Mouse (Mus musculus) stomach, postnatal 0 days (tissue): ENCODE measurements at regions not wholly inside any gene's neighbourhood (a gene's known extent, or its start where the extent isn't known, plus 50 kb on each side); places are given as distances from the start of the nearest gene placed in this dataset.

Experiments
- ATAC-seq: fragments of 200-750 bp; cut with Nextera tagmentation; 2 replicates; pipeline ENCODE4 v1.8.0; 2017; ENCODE audit not compliant: low FRiP score, low TSS enrichment
- DNase-seq: peaks from one replicate; pipeline ENCODE4 v3.0.0-alpha.2; 2016; ENCODE audit warnings: low spot score
- H3K27ac ChIP-seq: fragments of 300-500 bp; sonication (generic); replicated peaks from 2 replicates; pipeline ENCODE4 v1.5.1; 2014; ENCODE audit warnings: mild to moderate bottlenecking, control low read depth
- H3K27me3 ChIP-seq: fragments of 300-500 bp; sonication (generic); 2 replicates; pipeline ENCODE4 v1.6.1; 2014; ENCODE audit warnings: low read length; ENCODE audit not compliant: control insufficient read depth, insufficient read depth
- H3K36me3 ChIP-seq: fragments of 300-500 bp; sonication (generic); 2 replicates; pipeline ENCODE4 v1.6.1; 2014; ENCODE audit warnings: low read length, mixed read lengths; ENCODE audit not compliant: control insufficient read depth, insufficient read depth
- H3K4me1 ChIP-seq: fragments of 300-500 bp; sonication (generic); replicated peaks from 2 replicates; pipeline ENCODE4 v1.6.1; 2014; ENCODE audit warnings: antibody characterized with exemption; ENCODE audit not compliant: control insufficient read depth, insufficient read depth
- H3K4me2 ChIP-seq: fragments of 300-500 bp; sonication (generic); replicated peaks from 2 replicates; pipeline ENCODE4 v1.6.1; 2014; ENCODE audit warnings: low read depth, mild to moderate bottlenecking, control low read depth, moderate library complexity
- H3K4me3 ChIP-seq: fragments of 300-500 bp; sonication (generic); 2 replicates; pipeline ENCODE4 v1.5.1; 2014; ENCODE audit warnings: low read depth, low read length, control low read depth
- H3K9ac ChIP-seq: fragments of 300-500 bp; sonication (generic); 2 replicates; pipeline ENCODE4 v1.6.1; 2014; ENCODE audit warnings: mild to moderate bottlenecking, low read length, control low read depth, mixed read lengths
- H3K9me3 ChIP-seq: fragments of 300-500 bp; sonication (generic); 2 replicates; pipeline ENCODE4 v1.6.1; 2016; ENCODE audit warnings: low read length; ENCODE audit not compliant: control insufficient read depth
- CTCF ChIP-seq: IDR thresholded peaks from 2 replicates; pipeline ENCODE4 v1.5.1; 2016; ENCODE audit warnings: antibody characterized with exemption, low read depth, mild to moderate bottlenecking, moderate library complexity
- EP300 ChIP-seq: optimal IDR thresholded peaks from 2 replicates; pipeline ENCODE3; 2016; ENCODE audit warnings: antibody characterized with exemption
- WGBS: fragments of 180-500 bp; shearing (Covaris S2); extraction: QIAGEN DNeasy Blood & Tissue Kit; methylation state at CpG from one replicate; pipeline ENCODE4 v1.1.7; 2014; 5-methylcytosine and 5-hydroxymethylcytosine counted together

- H3K4me2 ChIP-seq: no peak overlapping the region
- H3K9me3 ChIP-seq: no peaks in the 10 kb centered on the region
- ATAC-seq: no peak
Observed at GRCm38 (mm10) chr15:16990848-16991247, 262.3 kb downstream of the Cdh9 start.

DNA sequence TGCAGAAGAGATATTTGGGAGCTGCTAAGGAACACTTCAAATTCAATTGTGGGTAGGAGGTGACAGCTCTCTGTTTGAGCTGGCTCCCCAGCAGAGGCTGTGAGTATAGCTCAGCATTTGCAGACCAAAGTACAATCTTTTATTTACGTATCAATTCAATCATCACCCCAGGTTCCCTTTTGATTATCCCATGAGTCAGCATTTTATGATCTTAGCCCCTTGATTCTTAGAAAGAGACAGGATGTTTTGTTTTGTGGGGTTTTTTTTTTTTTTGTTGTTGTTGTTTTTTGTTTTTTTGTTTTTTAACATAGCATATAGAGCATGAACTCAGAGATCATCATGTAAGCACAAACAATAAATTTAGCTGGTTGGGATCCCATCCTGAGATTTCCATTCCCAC lies 267.1 kb downstream of the Cdh9 start:
- no peak overlapping the region for H3K9ac ChIP-seq
- H3K27ac ChIP-seq: no peak overlapping the region
- no peaks in the 10 kb centered on the region for H3K27me3 ChIP-seq
- no peaks in the 10 kb centered on the region for H3K36me3 ChIP-seq
- ATAC-seq (no peak), DNase-seq (no peak)
- WGBS: 60% methylated on average over 1 of the region's 1 CpGs
- no peaks in the 10 kb centered on the region for H3K4me1 ChIP-seq
- no peak overlapping the region for H3K4me2 ChIP-seq
- TF ChIP-seq CTCF (no peak), EP300 (no peak)
- no peak overlapping the region for H3K4me3 ChIP-seq
- H3K9me3 ChIP-seq: no peaks in the 10 kb centered on the region

More at GRCm38 (mm10) chr15:16990848-16991247, 262.3 kb downstream of the Cdh9 start:
- Histone ChIP-seq H3K4me3 (no peak overlapping the region), H3K4me1 (no peaks in the 10 kb centered on the region), H3K27me3 (no peaks in the 10 kb centered on the region), H3K27ac (no peak overlapping the region), H3K9ac (no peak overlapping the region), H3K36me3 (no peaks in the 10 kb centered on the region)
- no peak for TF ChIP-seq CTCF
- no peak for TF ChIP-seq EP300
- DNase-seq: no peak
- 5% methylated on average over 1 of the region's 1 CpGs for WGBS

DNA sequence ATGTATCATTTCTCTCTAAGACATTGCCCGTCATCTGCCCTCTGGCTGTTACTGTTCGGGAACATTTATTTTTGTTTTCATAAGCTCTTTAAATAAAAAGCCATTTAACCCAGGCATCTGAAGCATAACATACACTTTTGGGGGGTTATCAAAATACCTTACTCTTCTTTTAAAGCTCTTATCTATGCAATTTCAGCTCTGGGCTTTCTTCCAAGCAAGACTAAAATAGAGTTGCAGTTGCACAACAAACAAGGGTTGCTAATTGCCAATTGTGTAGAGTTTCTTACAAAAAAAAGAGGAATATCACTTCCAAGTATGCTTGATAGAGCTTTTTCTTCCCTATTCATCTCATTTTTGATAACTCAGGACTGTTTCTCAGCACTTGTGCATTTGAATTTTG lies 277.6 kb downstream of the Cdh9 start:
- WGBS: 69% methylated on average over 2 of the region's 2 CpGs
- Histone ChIP-seq H3K9me3 (no peaks in the 10 kb centered on the region), H3K27me3 (no peaks in the 10 kb centered on the region), H3K4me2 (no peak overlapping the region), H3K9ac (no peak overlapping the region), H3K27ac (no peak overlapping the region), H3K36me3 (no peaks in the 10 kb centered on the region), H3K4me3 (no peak overlapping the region), H3K4me1 (no peaks in the 10 kb centered on the region)
- TF ChIP-seq EP300 (no peak), CTCF (no peak)
- no peak for ATAC-seq
- no peak for DNase-seq

- no peaks in the 10 kb centered on the region for H3K36me3 ChIP-seq
- TF ChIP-seq EP300: no peak
- no peaks in the 10 kb centered on the region for H3K9me3 ChIP-seq
- DNase-seq: no peak
- no peaks in the 10 kb centered on the region for H3K27me3 ChIP-seq
- H3K4me2 ChIP-seq: no peak overlapping the region
- no peak overlapping the region for H3K9ac ChIP-seq
- ATAC-seq: no peak
- no peaks in the 10 kb centered on the region for H3K4me1 ChIP-seq
- H3K4me3 ChIP-seq: no peak overlapping the region
- WGBS: 81% methylated on average over 4 of the region's 4 CpGs
- no peak overlapping the region for H3K27ac ChIP-seq
Observed at GRCm38 (mm10) chr15:17007811-17008210, 279.3 kb downstream of the Cdh9 start.

GRCm38 (mm10) chr15:17048867-17049628 lies 320.5 kb downstream of the Cdh9 start:
- H3K27me3 ChIP-seq: no peaks in the 10 kb centered on the region
- no peaks in the 10 kb centered on the region for H3K4me1 ChIP-seq
- WGBS: 58% methylated on average over 2 of the region's 2 CpGs
- H3K9me3 ChIP-seq: no peaks in the 10 kb centered on the region
- no peak for DNase-seq
- H3K9ac ChIP-seq: no peak overlapping the region
- no peak for ATAC-seq
- H3K36me3 ChIP-seq: no peaks in the 10 kb centered on the region
- no peak overlapping the region for H3K27ac ChIP-seq
- no peak overlapping the region for H3K4me3 ChIP-seq
- no peak overlapping the region for H3K4me2 ChIP-seq
- TF ChIP-seq EP300 (no peak), CTCF (no peak)

DNA sequence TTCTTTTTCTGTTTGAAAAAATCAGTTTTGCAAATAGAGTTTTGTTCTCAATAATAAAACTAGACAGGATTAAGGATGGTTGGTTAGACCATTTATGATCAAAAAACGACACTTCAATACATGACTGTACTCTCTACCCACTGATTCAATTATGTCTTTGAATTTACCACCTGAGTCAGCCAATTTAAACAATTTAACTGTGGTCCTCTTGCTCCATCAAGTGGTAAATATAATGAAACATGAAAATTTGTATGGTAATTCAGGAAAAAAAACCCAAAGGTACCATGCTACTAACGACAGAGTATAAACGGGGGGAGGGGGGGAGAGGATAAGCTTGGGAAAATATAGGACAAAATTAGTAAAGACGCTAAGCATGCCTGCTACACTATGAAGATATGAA lies 341.2 kb downstream of the Cdh9 start:
- no peak overlapping the region for H3K27ac ChIP-seq
- H3K4me1 ChIP-seq: no peaks in the 10 kb centered on the region
- H3K9me3 ChIP-seq: no peaks in the 10 kb centered on the region
- no peak overlapping the region for H3K4me3 ChIP-seq
- H3K9ac ChIP-seq: no peak overlapping the region
- H3K4me2 ChIP-seq: no peak overlapping the region
- no peaks in the 10 kb centered on the region for H3K36me3 ChIP-seq
- DNase-seq (no peak), ATAC-seq (no peak)
- WGBS: 70% methylated on average over 4 of the region's 4 CpGs
- TF ChIP-seq EP300: no peak
- TF ChIP-seq CTCF: peak; percentile 30
- no peaks in the 10 kb centered on the region for H3K27me3 ChIP-seq
